Mouse (Mus musculus) mouse embryonic stem cell (cell line): ENCODE results near the gene Zfp780b.

Source experiments
- in situ Hi-C, 2 experiments: fragments of 300-500 bp; cut with MboI; formaldehyde crosslinking; loops; 1 replicate in 1 of 2; 3 replicates in 1 of 2; pipeline ENCODE4 v1.14.3; 2019 to 2020; ENCODE audit warnings: low sequenced_read_pairs in 2 of 2, low pct_unique_long_range_greater_than_20kb in 1 of 2, mixed read lengths in 1 of 2; ENCODE audit not compliant: unreplicated experiment in 1 of 2

Gene Zfp780b

DNA sequence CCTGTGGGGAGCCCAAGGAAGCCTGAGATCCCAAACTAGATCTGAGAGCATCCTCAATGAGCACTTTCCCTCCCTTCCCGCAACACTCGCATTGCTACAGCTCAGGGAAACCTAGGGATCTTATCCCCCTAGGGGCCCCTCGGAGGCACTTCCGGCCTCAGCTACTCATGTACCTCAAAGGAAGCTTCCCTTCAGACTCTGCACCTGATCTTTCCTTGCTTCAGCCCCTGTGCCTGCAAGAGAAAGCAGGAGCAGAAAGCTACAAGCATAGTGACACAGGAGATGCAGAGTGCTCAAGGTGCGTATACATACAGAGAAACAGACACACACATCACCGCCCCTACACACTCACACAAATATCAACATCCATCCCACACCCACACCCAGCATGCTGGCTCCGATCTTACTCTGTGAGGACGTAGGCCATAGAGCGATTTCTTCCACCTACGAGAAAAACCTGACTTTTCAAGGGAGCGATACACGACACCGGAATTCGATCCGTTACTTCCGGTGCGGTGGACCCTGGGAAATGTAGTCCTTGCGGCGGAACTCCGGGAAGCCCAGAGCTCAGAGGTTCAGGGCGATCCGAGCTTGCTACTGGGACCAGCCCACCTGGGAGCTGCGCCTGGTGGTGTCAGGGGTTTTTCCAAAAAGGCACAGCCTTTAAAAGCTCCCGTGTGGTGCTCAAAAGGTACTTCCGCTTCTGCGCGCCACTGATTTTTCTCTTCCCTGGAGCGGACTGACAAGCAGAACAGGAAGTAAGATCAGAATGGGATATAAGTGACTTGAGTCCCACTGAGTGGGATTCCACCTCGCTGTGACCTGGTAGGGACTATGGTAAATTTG, at the start of gene Zfp780b:
Zfp780b (minus strand) TSS at position 489 of the 846 bp plus-strand sequence.
- in situ Hi-C loops = no loop called here

DNA sequence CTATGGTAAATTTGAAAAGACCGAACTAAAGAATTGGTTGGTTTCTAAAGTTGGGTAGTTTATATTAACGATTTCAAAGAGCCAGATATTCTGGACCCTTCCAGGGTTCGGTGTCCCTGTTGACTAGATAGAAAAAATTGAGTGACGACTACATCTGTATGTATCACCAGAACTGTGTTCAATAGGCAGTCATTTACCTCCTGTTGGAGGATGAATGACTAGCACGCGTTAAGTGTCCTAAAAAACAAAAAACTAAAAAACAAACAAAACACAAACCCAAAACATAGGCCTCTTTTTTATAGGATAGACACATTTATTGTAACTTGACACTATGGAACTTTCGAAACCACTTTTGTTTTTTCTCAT, 35.5 kb upstream of the Zfp780b start:
- in situ Hi-C loops = no loop called here

DNA sequence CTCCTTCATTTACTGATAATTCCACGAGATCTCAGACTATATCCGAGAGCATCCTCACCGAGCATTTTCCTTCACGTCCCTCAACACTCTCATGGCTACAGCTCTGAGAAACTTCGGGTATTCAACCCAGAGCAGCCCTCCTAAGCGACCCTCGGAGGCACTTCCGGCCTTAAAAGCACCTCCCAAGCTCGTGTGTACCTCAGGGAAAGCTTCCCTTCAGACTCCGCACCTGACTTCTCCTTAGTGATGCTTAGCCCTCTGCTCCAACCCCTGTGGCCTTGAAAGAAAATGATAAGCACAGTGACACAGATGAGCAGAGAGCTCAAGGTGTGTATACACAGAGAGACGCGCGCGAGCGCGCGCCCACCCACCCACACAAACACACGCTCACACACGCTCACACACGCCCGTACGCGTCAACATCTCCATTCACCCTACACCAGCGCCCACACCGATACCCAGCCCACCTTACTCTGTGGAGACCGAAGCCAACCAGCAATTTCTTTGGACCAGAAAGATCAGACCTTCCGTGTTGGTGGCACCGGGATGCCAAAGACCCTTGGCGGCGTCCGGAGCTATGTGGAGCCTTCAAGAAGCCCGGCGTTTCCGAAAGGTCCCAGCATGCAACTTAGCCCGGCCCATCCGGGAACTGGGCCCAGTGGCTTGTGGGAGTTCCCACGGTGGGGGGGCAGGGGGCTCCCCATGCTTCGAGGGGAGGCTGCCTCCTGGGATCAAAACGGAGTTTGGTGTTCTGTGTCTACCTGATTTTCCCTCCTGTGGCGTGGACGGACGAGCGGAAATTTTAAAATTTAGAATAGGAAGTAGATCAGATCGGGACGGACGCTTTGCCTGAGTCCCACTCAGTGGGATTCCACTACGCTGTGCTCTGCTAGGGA, 34.8 kb upstream of the Zfp780b start, which contains the start of gene Zfp850:
Zfp850 (minus strand) TSS at position 567 of the 896 bp plus-strand sequence.
- in situ Hi-C loops = no loop called here

DNA sequence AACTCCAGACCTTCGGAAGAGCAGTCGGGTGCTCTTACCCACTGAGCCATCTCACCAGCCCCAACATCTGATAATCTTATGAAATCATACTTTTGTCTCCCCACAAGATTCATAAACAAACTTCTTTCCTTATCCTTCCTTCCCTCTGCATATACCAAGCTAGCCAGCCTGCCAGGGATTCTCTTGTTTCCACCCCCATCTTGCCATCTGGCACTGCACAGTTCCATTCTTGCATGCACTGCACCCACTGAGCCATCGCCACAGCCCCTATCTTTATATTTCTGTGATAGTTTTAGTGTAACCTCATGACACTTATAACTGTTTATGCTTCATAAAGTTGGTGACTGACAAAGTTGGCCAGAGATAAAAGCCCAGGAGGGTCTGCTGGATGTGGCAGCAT, 31.3 kb upstream of the Zfp780b start:
- in situ Hi-C loops = no loop called here

DNA sequence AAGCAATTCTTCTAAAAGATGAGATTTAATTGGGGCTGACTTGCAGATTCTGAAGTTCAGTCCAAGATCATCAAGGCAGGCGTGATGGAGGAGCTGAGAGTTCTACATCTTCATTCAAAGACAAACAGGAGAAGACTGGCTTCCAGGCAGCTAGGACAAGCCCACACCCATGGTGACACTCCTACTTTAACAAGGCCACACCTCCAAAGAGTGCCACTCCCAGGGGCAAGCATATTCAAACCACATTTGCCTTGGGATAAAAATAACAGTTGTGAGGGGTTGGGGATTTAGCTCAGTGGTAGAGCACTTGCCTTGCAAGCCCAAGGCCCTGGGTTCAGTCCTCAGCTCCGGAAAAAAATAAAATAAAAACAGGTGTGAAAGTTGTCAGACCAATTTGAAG, 3.2 kb upstream of the Zfp780b start:
- in situ Hi-C loops = no loop called here

DNA sequence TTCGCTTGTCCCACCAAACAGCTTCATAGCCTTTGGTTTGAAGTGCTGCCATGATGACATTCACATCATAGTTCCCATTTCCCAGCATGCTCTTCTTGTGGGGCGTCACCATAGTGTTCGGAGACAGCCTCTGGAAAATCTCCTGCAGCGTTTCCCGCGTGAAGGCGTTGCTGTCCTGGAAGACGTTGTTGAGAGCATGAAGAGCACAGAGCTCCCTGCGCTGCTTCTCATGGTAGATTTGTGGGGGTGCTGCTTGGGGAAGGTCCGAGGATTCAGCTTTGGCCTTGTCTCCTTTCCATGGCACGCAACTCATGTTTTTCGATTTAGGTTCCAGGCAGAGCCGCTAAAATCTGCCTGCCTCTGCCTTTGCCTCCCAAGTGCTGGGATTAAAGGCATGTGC, 29.5 kb downstream of the Zfp780b start:
- in situ Hi-C loops = loop anchor here in 1 of 2 experiments (25.0 kb wide), 1 partner anchor 88 kb away; no protein-coding TSS in a partner anchor

DNA sequence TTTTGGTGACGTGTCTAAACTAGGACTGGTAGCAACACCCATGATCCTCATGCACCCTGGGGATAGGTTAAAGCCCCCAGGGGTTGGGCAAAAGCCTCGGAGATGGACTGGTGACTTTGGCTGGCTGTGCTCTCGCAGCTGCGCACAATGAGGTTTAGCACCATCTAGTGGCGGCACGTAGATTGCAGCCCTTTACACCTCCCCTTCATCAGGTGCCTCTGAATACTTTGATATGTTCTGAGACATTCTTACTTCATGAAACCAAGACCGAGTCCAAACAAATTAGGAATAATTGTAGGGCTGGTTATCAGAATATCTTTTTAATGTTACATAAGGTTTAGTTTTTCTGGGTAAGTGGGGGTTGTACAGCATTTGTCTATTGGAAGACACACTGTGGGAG, 37.1 kb downstream of the Zfp780b start:
- in situ Hi-C loops = loop anchor here in 1 of 2 experiments (25.0 kb wide), 1 partner anchor 95 kb away; no protein-coding TSS in a partner anchor

DNA sequence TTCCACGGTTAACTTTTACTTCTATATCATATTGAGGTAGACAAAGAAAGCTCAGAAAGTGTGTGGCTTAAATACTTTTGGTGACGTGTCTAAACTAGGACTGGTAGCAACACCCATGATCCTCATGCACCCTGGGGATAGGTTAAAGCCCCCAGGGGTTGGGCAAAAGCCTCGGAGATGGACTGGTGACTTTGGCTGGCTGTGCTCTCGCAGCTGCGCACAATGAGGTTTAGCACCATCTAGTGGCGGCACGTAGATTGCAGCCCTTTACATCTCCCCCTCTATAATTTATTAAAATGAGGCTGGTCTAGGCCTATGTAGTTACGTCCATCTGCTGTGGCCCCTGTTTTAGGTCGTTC, 45.2 kb downstream of the Zfp780b start:
- in situ Hi-C loops = loop anchor here (5.0 to 25.0 kb wide), 3 partner anchors 104 to 209 kb away; no protein-coding TSS in a partner anchor

DNA sequence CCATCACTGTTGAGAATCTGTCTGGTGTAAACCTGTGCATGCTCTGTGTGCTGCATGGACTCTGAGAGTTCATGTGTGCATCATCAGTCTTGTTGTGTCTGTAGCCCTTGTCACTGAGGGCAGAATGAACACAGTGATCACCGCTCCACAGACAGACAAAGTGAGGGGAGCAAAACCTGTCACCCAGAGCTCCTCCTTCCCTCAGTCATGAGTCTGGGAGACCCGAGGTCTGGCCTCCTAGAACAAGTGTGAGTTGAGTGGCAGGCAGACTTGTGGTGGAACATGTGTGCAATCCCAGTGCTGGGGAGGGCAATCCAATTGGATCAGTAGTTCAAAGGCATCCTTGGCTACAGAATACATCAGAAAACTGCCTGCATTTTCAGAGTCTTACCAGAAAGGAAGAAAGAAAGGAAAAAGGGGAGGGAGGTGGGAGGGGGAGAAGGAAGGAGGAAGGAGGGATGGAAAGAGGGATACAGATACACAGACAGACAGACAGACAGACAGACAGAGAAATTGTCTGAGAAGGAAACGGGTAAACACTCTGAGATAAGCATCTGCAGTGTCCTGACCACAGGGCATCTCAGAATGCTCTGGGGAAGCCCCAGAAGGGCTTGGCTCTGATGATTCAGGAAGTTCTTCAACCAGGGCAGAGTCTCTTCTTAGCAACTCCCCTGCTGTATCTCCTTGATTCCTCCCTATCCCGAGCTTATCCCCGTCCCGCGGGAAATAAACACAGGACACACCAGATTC, 45.7 kb downstream of the Zfp780b start:
- in situ Hi-C loops = loop anchor here (5.0 to 25.0 kb wide), 3 partner anchors 104 to 208 kb away; no protein-coding TSS in a partner anchor

DNA sequence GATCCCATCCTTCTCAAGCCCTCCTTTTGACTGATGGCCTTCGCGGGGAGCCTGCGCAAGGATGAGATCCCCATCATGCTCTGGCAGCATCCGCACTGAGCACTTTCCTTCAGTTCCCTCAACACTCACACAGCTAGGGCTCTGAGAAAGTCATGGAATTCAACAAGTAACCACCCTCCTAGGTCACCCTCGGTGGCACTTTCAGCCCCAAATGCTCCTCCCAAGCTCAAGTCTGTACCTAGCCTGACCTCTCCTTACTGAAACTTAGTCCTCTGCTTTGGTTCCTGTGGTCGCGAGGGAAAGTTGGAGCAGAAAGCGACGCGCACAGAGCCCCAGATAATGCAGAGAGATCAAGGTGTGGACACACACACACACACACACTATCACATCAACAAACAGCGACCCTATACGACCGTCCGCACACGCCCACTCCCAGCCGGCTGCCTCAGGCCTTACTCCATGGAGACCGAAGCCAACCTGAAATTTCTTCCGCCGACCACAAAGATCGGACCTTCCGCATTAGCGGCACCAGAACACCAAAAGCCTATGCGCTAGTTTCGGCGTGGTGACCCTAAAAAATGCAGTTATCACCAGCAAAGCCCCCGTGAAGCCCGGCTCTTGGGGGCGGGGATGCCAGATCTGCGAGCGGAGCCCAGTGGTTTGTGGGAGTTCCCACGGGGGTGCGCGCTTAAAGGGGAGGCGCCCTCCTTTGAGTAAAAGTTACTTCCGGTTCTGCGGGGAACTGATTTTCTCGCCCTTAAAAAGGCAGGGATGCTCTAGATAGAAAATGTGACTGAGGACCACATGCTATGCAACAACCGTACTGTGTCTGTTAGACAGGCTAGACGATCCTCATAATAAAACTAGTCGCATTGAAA, 49.9 kb downstream of the Zfp780b start, which contains the start of gene Zfp974:
Zfp974 (minus strand) TSS at position 643 of the 878 bp plus-strand sequence.
- in situ Hi-C loops = loop anchor here in 1 of 2 experiments (25.0 kb wide), 1 partner anchor 108 kb away; no protein-coding TSS in a partner anchor

DNA sequence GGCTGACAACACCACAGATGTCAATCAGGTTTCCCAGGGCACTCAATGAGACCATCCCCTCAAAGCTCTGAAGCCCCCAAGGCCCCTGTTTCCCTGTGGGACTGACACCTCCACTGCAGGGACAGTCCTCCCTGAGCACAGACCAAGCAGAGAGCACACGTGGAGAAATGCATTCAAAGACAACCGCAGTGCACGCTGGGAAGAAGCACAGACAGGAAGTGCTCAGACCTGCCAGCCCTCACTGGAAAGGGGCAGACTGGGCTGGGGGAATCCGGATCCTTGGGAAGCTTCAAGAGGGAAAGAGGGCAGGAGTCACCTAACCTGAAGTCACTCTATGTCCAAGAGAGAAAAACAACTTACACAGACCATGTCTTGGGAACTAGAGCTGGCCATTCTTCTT, 51.9 kb downstream of the Zfp780b start:
- in situ Hi-C loops = loop anchor here in 1 of 2 experiments (25.0 kb wide), 1 partner anchor 110 kb away; no protein-coding TSS in a partner anchor

DNA sequence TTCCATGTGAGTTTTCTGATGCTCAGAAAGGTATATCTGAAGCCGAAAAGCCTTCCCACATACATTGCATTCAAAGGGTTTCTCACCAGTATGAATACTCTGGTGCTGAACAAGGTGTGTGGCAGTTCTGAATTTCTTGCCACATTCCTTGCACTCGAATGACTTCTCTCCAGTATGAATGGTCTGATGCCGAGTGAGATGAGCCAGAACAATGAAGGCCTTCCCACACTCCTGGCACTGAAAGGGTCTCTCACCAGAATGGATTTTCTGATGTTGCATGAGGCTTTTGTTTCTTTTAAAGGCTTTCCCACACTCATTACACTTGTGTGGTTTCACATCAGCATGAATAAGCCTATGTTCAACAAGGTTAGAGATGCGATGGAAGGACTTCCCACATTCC, 68.0 kb downstream of the Zfp780b start:
- in situ Hi-C loops = loop anchor here in 1 of 2 experiments (25.0 kb wide), 1 partner anchor 326 kb away; no protein-coding TSS in a partner anchor
